ENCODE assay signal across 10 mouse cellular contexts in genomic region chr12:77059679-77060059, GRCm38 (mm10).
DNase-seq lines count a peak whose midpoint lies in the region; ATAC-seq and TF ChIP-seq lines count a peak whose summit lies in the region.
"Had no signal": no experiment of that assay in that cellular context is flagged by ENCODE, and none has a peak within 500 bp of the region (broad histone marks: within the 10 kb centered on the region; RNA-seq: fewer than 3 reads in every experiment).

No protein-coding gene starts in this region.

- H3K36me3 ChIP-seq in forebrain, embryonic 10.5 days (replicated peaks) = no peaks in the 10 kb centered on the region
- no peaks in the 10 kb centered on the region for H3K36me3 ChIP-seq in forebrain, embryonic 14.5 days (ENCODE audit: control insufficient read depth, insufficient read depth, low read length)
- H3K36me3 ChIP-seq in kidney, postnatal 0 days (ENCODE audit: insufficient read depth, low read length) = no peaks in the 10 kb centered on the region
- H3K36me3 ChIP-seq in embryonic facial prominence, embryonic 14.5 days (ENCODE audit: control insufficient read depth, insufficient read depth, low read length) = no peaks in the 10 kb centered on the region

- no peak for TF ChIP-seq CTCF in kidney, postnatal 0 days (IDR thresholded peaks at IDR 0.05; ENCODE audit: low read depth)

- H3K4me1 ChIP-seq in forebrain, embryonic 10.5 days = peaks cover 24% of the 10 kb centered on the region
- H3K4me1 ChIP-seq in forebrain, embryonic 14.5 days (ENCODE audit: control insufficient read depth, insufficient read depth, low read length) = no peaks in the 10 kb centered on the region
- peaks cover 12% of the 10 kb centered on the region for H3K4me1 ChIP-seq in kidney, postnatal 0 days (replicated peaks; ENCODE audit: insufficient read depth, low read length)
- peaks cover 16% of the 10 kb centered on the region; the same call in 1 of the 2 replicates for H3K4me1 ChIP-seq in embryonic facial prominence, embryonic 14.5 days (ENCODE audit: control insufficient read depth, insufficient read depth, low read length)

- H3K27me3 ChIP-seq in forebrain, embryonic 10.5 days (ENCODE audit: poor library complexity, severe bottlenecking) = 0 out of 2 replicates have a peak, but pooled peaks cover 6% of the 10 kb centered on the region
- no peaks in the 10 kb centered on the region for H3K27me3 ChIP-seq in forebrain, embryonic 14.5 days (replicated peaks; ENCODE audit: control insufficient read depth, insufficient read depth, low read length)
- no peaks in the 10 kb centered on the region for H3K27me3 ChIP-seq in kidney, postnatal 0 days (ENCODE audit: insufficient read depth, low read length)
- no peaks in the 10 kb centered on the region for H3K27me3 ChIP-seq in embryonic facial prominence, embryonic 14.5 days (replicated peaks; ENCODE audit: control insufficient read depth, insufficient read depth, low read length)

- H3K4me3 ChIP-seq in forebrain, embryonic 10.5 days = no peak overlapping the region
- H3K4me3 ChIP-seq in forebrain, embryonic 14.5 days (ENCODE audit: low read depth, low read length) = no peak overlapping the region
- no peak overlapping the region for H3K4me3 ChIP-seq in kidney, postnatal 0 days (replicated peaks; ENCODE audit: low read depth, low read length)
- H3K4me3 ChIP-seq in embryonic facial prominence, embryonic 14.5 days (ENCODE audit: low read depth, low read length) = no peak overlapping the region

- H3K9ac ChIP-seq in forebrain, embryonic 14.5 days (ENCODE audit: low read length) = no peak overlapping the region
- no peak overlapping the region for H3K9ac ChIP-seq in kidney, postnatal 0 days (ENCODE audit: low read depth, low read length)
- no peak overlapping the region; the same call in 1 of the 2 replicates for H3K9ac ChIP-seq in embryonic facial prominence, embryonic 14.5 days (ENCODE audit: low read depth, low read length)

- no peaks in the 10 kb centered on the region for H3K9me3 ChIP-seq in forebrain, embryonic 10.5 days
- H3K9me3 ChIP-seq in forebrain, embryonic 14.5 days (replicated peaks; ENCODE audit: control insufficient read depth, low read length) = no peaks in the 10 kb centered on the region
- no peaks in the 10 kb centered on the region for H3K9me3 ChIP-seq in kidney, postnatal 0 days (replicated peaks; ENCODE audit: low read length)
- H3K9me3 ChIP-seq in embryonic facial prominence, embryonic 14.5 days (ENCODE audit: control insufficient read depth, low read length) = no peaks in the 10 kb centered on the region

- ATAC-seq in forebrain, embryonic 14.5 days = no peak
- no peak for ATAC-seq in kidney, postnatal 0 days (replicated peaks; ENCODE audit: low FRiP score, low read depth)
- ATAC-seq in embryonic facial prominence, embryonic 14.5 days (ENCODE audit: low read depth) = no peak
- ATAC-seq in megakaryocyte, adult 5-6 weeks (ENCODE audit: poor library complexity, severe bottlenecking) = peak; percentile 25

- no peak overlapping the region for H3K4me2 ChIP-seq in forebrain, embryonic 14.5 days (ENCODE audit: low read length)
- peak overlapping the region; percentile 55; the same call in 1 of the 2 replicates for H3K4me2 ChIP-seq in kidney, postnatal 0 days (ENCODE audit: low read length)
- H3K4me2 ChIP-seq in embryonic facial prominence, embryonic 14.5 days (ENCODE audit: low read depth, low read length) = peak overlapping the region; percentile 53

- 92% methylated on average over 4 of the region's 4 CpGs for WGBS in forebrain, embryonic 10.5 days
- WGBS in forebrain, embryonic 14.5 days = 91% methylated on average over 4 of the region's 4 CpGs
- WGBS in kidney, postnatal 0 days = 81% methylated on average over 4 of the region's 4 CpGs
- 74% methylated on average over 4 of the region's 4 CpGs for WGBS in embryonic facial prominence, embryonic 14.5 days

- no peak for DNase-seq in forebrain, embryonic 10.5 days (ENCODE audit: extremely low spot score, low spot score)
- DNase-seq in forebrain, embryonic 14.5 days (ENCODE audit: low spot score) = no peak
- no peak for DNase-seq in kidney, postnatal 0 days (ENCODE audit: low spot score)
- DNase-seq in kidney, adult 8-10 months = no peak
- DNase-seq in embryonic facial prominence, embryonic 14.5 days (ENCODE audit: low spot score) = no peak
- no peak for DNase-seq in adrenal gland, adult 2 months
- no peak for DNase-seq in gastrocnemius, postnatal 10 days
- DNase-seq: cerebellum, adult 9-11 months; layer of hippocampus, adult 9-11 months had no signal

- peak overlapping the region; percentile 67; the same call in 1 of the 2 replicates for H3K27ac ChIP-seq in forebrain, embryonic 10.5 days
- H3K27ac ChIP-seq in forebrain, embryonic 14.5 days (ENCODE audit: low read depth, low read length) = no peak overlapping the region
- 0 out of 2 replicates have a peak overlapping the region, but pooled peaks have one; percentile 68 for H3K27ac ChIP-seq in kidney, postnatal 0 days
- 0 out of 2 replicates have a peak overlapping the region, but pooled peaks have one; percentile 28 for H3K27ac ChIP-seq in embryonic facial prominence, embryonic 14.5 days (replicated peaks; ENCODE audit: low read depth, low read length)
